Mouse (Mus musculus): Measurements from ENCODE around the gene Ldb2. TPM values are rescaled to one million over a fixed set of nuclear protein-coding genes. Genes with fewer than 3 reads are reported as not detected.

Gene Ldb2
- total and polyA plus RNA-seq, 2 experiments from 2014 or later = 8.0 to 10.6 TPM

DNA sequence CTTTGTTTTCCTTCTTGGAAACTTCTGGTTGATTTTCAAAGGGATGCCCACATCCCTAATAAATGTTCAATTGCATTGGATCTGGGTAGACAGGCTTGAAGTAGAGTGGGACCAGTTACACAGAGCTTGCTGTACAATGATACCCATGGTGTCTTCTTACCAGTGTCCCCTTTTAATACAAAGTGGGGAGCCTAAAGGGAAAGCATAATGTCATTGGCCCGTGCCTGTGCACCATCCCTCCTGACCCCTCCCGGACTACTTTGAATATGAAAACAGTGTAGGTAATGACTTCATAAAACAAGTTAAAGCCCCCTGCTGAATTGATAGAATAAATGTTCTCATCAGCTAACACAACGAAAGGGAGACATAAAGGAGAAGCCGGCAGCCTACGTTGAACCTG, 172.0 kb downstream of the Ldb2 start:
- 75% methylated on average over 5 of the region's 5 CpGs for WGBS
- no peaks in the 10 kb centered on the region for H3K27me3 ChIP-seq (ENCODE audit: control insufficient read depth, insufficient read depth, low read length)
- ATAC-seq (ENCODE audit: insufficient read depth, low read depth) = no peak
- no peaks in the 10 kb centered on the region for H3K9me3 ChIP-seq (replicated peaks; ENCODE audit: control insufficient read depth, low read length)
- TF ChIP-seq CTCF (IDR thresholded peaks at IDR 0.05; ENCODE audit: low read depth) = no peak
- no peak for TF ChIP-seq EP300 (IDR thresholded peaks at IDR 0.05; ENCODE audit: low read depth)
- H3K9ac ChIP-seq (replicated peaks; ENCODE audit: low read depth, low read length) = no peak overlapping the region
- no peaks in the 10 kb centered on the region for H3K36me3 ChIP-seq (replicated peaks; ENCODE audit: control insufficient read depth, insufficient read depth, low read length)
- H3K4me1 ChIP-seq (ENCODE audit: control insufficient read depth, insufficient read depth) = no peaks in the 10 kb centered on the region
- no peak for DNase-seq (ENCODE audit: low spot score)
- no peak overlapping the region for H3K4me3 ChIP-seq (ENCODE audit: low read depth, low read length)
- no peak overlapping the region for H3K4me2 ChIP-seq (ENCODE audit: low read depth, low read length)
- no peak overlapping the region for H3K27ac ChIP-seq (ENCODE audit: low read depth)

DNA sequence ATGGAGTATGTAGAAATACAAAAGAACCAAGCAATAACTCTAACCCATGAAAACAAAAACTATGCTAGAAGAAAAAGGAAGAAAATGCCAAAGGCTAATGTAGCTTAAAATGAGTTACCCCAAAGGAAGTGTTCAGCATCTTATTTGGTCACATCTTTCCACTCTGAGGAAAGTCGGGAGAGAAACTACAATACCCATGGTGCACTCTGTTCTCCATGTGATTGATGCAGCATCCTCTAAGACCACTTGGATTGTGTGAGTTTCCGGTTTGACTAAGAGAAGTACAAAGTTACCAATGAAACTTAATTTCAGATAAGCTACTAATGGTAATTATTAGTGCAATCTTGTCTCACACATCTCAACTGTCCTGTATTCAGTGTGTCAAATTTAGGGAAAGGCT, 172.6 kb downstream of the Ldb2 start:
- no peak for ATAC-seq (ENCODE audit: insufficient read depth, low read depth)
- 72% methylated on average over 2 of the region's 2 CpGs for WGBS
- H3K4me2 ChIP-seq (ENCODE audit: low read depth, low read length) = no peak overlapping the region

DNA sequence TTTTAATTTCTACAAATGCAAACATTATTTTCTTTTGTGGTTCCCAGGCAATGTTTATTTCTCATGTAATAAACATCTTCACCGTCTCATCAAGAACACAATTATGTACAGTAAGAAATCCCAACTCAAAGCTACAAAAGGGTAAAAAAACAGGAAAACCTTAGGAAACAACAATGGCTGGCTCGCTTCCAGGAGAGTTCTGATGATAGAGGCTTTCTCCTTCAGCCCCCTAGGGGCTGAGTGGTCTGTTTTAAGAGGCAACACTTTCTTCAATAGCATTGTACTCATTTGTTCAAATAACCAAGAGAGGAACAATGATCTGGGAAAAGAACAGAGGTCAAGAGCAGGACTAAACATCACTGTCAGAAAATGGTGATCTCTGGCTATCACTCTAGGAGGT, 173.4 kb downstream of the Ldb2 start:
- peak overlapping the region; percentile 48; the same call in 1 of the 2 replicates for H3K27ac ChIP-seq (ENCODE audit: low read depth)

More for the DNA sequence above, 172.6 kb downstream of the Ldb2 start:
- Histone ChIP-seq H3K27ac (ENCODE audit: low read depth) (no peak overlapping the region), H3K9ac (replicated peaks; ENCODE audit: low read depth, low read length) (no peak overlapping the region), H3K4me1 (ENCODE audit: control insufficient read depth, insufficient read depth) (no peaks in the 10 kb centered on the region), H3K4me3 (ENCODE audit: low read depth, low read length) (no peak overlapping the region), H3K27me3 (ENCODE audit: control insufficient read depth, insufficient read depth, low read length) (no peaks in the 10 kb centered on the region), H3K36me3 (replicated peaks; ENCODE audit: control insufficient read depth, insufficient read depth, low read length) (no peaks in the 10 kb centered on the region), H3K9me3 (replicated peaks; ENCODE audit: control insufficient read depth, low read length) (no peaks in the 10 kb centered on the region)
- DNase-seq (ENCODE audit: low spot score) = no peak
- TF ChIP-seq EP300 (IDR thresholded peaks at IDR 0.05; ENCODE audit: low read depth) = no peak
- TF ChIP-seq CTCF (IDR thresholded peaks at IDR 0.05; ENCODE audit: low read depth) = no peak

DNA sequence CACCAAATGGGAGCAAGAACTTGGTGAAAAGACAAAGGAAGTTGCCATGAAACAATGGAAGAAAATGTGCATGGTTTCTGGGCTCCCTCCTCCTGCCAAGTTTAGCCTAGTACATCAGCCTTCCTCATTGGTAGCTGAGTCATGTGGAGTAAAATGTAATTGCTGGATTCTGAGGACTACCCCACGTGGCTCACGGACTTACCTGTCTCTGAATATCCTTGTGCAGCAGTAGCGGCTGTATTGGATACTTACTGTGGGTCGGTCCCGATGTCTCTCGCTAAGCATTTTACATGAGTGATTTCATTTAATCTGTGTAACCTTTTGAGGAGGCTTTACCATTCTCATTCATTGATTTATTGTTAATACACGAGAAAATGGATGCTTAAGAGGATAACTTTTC, 183.8 kb downstream of the Ldb2 start:
- Histone ChIP-seq H3K27ac (ENCODE audit: low read depth) (no peak overlapping the region), H3K9ac (replicated peaks; ENCODE audit: low read depth, low read length) (no peak overlapping the region), H3K9me3 (replicated peaks; ENCODE audit: control insufficient read depth, low read length) (no peaks in the 10 kb centered on the region), H3K36me3 (replicated peaks; ENCODE audit: control insufficient read depth, insufficient read depth, low read length) (no peaks in the 10 kb centered on the region), H3K27me3 (ENCODE audit: control insufficient read depth, insufficient read depth, low read length) (no peaks in the 10 kb centered on the region), H3K4me2 (ENCODE audit: low read depth, low read length) (no peak overlapping the region), H3K4me3 (ENCODE audit: low read depth, low read length) (no peak overlapping the region), H3K4me1 (ENCODE audit: control insufficient read depth, insufficient read depth) (no peaks in the 10 kb centered on the region)
- ATAC-seq (ENCODE audit: insufficient read depth, low read depth) (no peak), DNase-seq (ENCODE audit: low spot score) (no peak)
- TF ChIP-seq CTCF (IDR thresholded peaks at IDR 0.05; ENCODE audit: low read depth) (no peak), EP300 (IDR thresholded peaks at IDR 0.05; ENCODE audit: low read depth) (no peak)
- whole genome bisulfite sequencing = 82% methylated on average over 7 of the region's 7 CpGs

More for the DNA sequence above, 173.4 kb downstream of the Ldb2 start:
- ATAC-seq (ENCODE audit: insufficient read depth, low read depth) (no peak), DNase-seq (ENCODE audit: low spot score) (peak; percentile 38)
- no peaks in the 10 kb centered on the region for H3K36me3 ChIP-seq (replicated peaks; ENCODE audit: control insufficient read depth, insufficient read depth, low read length)
- no peak overlapping the region for H3K4me2 ChIP-seq (ENCODE audit: low read depth, low read length)
- H3K27me3 ChIP-seq (ENCODE audit: control insufficient read depth, insufficient read depth, low read length) = no peaks in the 10 kb centered on the region
- H3K9ac ChIP-seq (replicated peaks; ENCODE audit: low read depth, low read length) = no peak overlapping the region
- TF ChIP-seq EP300 (IDR thresholded peaks at IDR 0.05; ENCODE audit: low read depth) (no peak), CTCF (IDR thresholded peaks at IDR 0.05; ENCODE audit: low read depth) (no peak; the same call in 1 of the 2 replicates)
- 47% methylated on average over 2 of the region's 2 CpGs for WGBS
- no peaks in the 10 kb centered on the region for H3K9me3 ChIP-seq (replicated peaks; ENCODE audit: control insufficient read depth, low read length)
- no peak overlapping the region for H3K4me3 ChIP-seq (ENCODE audit: low read depth, low read length)
- H3K4me1 ChIP-seq (ENCODE audit: control insufficient read depth, insufficient read depth) = no peaks in the 10 kb centered on the region

DNA sequence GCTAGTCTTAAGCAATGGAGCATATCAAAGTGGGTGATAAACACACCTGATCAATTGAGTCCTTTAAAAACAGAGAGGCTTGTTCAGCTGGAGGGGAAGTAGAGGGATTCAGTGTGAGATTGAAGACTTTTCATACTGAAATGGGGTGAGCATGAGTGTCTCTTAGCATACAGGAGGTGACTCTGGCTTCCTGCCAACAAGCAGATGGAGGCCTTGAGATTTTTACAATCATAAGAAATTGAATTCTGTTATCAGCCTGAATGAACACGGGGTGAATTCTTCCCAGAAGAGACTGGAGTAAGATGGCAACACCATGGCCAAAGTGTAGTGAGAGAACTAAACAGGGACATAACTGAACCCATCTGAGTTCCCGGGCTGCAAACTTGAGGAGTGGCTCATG, 190.6 kb downstream of the Ldb2 start:
- DNase-seq (ENCODE audit: low spot score) (no peak), ATAC-seq (ENCODE audit: insufficient read depth, low read depth) (no peak)
- Histone ChIP-seq H3K36me3 (replicated peaks; ENCODE audit: control insufficient read depth, insufficient read depth, low read length) (no peaks in the 10 kb centered on the region), H3K9ac (replicated peaks; ENCODE audit: low read depth, low read length) (no peak overlapping the region), H3K4me3 (ENCODE audit: low read depth, low read length) (no peak overlapping the region), H3K4me2 (ENCODE audit: low read depth, low read length) (no peak overlapping the region), H3K9me3 (replicated peaks; ENCODE audit: control insufficient read depth, low read length) (no peaks in the 10 kb centered on the region), H3K27me3 (ENCODE audit: control insufficient read depth, insufficient read depth, low read length) (no peaks in the 10 kb centered on the region), H3K27ac (ENCODE audit: low read depth) (no peak overlapping the region), H3K4me1 (ENCODE audit: control insufficient read depth, insufficient read depth) (no peaks in the 10 kb centered on the region)
- TF ChIP-seq CTCF (IDR thresholded peaks at IDR 0.05; ENCODE audit: low read depth) = no peak
- no peak for TF ChIP-seq EP300 (IDR thresholded peaks at IDR 0.05; ENCODE audit: low read depth)
- WGBS = 50% methylated on average over 2 of the region's 2 CpGs

DNA sequence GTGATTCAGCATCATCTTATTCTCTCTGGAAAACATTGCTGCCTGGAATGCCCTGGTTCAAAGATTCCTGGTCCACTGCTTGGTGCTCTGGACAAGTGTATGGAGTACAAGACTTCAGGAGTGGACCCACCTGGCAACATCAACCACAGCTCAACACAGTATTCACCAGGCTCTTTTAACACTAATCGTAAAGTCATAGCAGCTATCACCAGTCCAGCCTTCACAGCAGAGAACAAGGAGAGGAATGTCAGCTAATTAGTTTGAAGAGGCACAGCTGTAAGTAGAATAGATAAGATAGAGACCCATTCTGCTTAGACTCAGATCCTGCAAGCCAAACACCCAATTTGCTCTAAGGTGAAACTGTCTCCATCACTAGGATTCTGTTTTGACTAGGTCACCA, 198.1 kb downstream of the Ldb2 start:
- no peaks in the 10 kb centered on the region for H3K27me3 ChIP-seq (ENCODE audit: control insufficient read depth, insufficient read depth, low read length)
- H3K4me2 ChIP-seq (ENCODE audit: low read depth, low read length) = no peak overlapping the region
- no peak overlapping the region for H3K4me3 ChIP-seq (ENCODE audit: low read depth, low read length)
- H3K9me3 ChIP-seq (replicated peaks; ENCODE audit: control insufficient read depth, low read length) = no peaks in the 10 kb centered on the region
- TF ChIP-seq CTCF (IDR thresholded peaks at IDR 0.05; ENCODE audit: low read depth) = no peak
- no peak for TF ChIP-seq EP300 (IDR thresholded peaks at IDR 0.05; ENCODE audit: low read depth)
- no peak for DNase-seq (ENCODE audit: low spot score)
- no peak overlapping the region for H3K9ac ChIP-seq (replicated peaks; ENCODE audit: low read depth, low read length)
- WGBS = 16% methylated on average over 1 of the region's 1 CpGs
- H3K36me3 ChIP-seq (replicated peaks; ENCODE audit: control insufficient read depth, insufficient read depth, low read length) = no peaks in the 10 kb centered on the region
- no peak for ATAC-seq (ENCODE audit: insufficient read depth, low read depth)
- no peak overlapping the region for H3K27ac ChIP-seq (ENCODE audit: low read depth)
- no peaks in the 10 kb centered on the region for H3K4me1 ChIP-seq (ENCODE audit: control insufficient read depth, insufficient read depth)
